ENCODE assay signal across 8 mouse cellular contexts in the genomic region with DNA sequence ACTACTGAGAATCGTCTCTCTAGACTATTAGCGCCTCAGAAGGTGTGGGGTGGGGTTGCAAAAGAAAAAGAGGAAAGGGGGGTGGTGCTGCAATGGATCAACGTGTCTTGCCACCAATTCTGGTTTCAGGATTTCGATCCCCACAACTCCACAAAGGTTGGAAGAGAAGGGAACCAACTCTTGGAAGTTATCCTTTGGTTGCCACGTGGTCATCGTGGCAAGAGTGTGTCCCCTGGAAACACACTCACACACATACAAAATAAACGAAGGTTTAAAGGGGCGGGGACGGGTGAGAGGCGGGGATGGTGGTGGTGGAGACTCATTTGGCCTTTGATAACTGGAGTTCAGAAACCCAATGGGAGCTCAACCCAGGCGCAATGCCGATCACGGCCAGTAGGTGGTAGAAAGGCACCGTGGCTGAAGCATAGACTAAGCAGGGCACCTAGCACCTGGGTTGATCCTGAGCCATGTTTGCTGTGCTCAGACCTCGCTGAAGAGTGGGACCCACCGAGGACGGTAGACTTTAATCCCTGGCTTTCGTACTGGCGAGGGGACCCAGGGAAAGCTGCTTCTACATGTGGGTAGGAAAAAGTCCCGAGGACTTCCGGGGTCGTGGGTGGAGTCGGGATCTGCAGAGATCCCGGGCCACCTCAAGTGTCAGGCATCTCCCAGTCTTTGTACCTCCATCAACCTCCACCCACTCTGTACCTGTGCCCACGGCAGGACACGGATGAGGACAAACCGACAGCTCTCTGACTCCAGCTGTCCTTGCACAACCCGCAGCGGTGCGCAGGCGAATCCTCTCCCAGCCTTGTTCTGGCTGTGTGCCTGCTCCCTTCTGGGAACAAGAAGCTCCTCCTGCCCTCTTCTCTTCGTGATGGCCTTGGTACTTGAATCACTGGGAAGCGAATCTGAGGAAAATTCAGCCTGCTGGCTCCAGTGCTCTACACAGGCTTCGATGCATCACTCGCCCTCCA. TPM values are rescaled to one million over a fixed set of nuclear protein-coding genes. Genes with fewer than 3 reads are reported as not detected.
DNase-seq lines count a peak whose midpoint lies in the region; ATAC-seq and TF ChIP-seq lines count a peak whose summit lies in the region.

No protein-coding gene starts in this region.

- H3K4me2 ChIP-seq in embryonic facial prominence, embryonic 11.5 days (ENCODE audit: low read depth, low read length) = peak overlapping the region; percentile 25
- H3K4me2 ChIP-seq in midbrain, embryonic 13.5 days (replicated peaks) = peak overlapping the region; percentile 64

- H3K4me3 ChIP-seq in embryonic facial prominence, embryonic 11.5 days (ENCODE audit: low read depth, low read length) = peak overlapping the region; percentile 28
- peak overlapping the region; percentile 44 for H3K4me3 ChIP-seq in limb, embryonic 10.5 days
- H3K4me3 ChIP-seq in midbrain, embryonic 13.5 days (replicated peaks) = peak overlapping the region; percentile 35
- H3K4me3 ChIP-seq in small intestine, adult 2 months (ENCODE audit: low read depth, low read length) = peak overlapping the region; percentile 53

- 18% methylated on average over 35 of the region's 35 CpGs for WGBS in embryonic facial prominence, embryonic 11.5 days
- 18% methylated on average over 35 of the region's 35 CpGs for WGBS in limb, embryonic 10.5 days
- 16% methylated on average over 35 of the region's 35 CpGs for WGBS in midbrain, embryonic 13.5 days
- 11% methylated on average over 35 of the region's 35 CpGs for WGBS in small intestine, adult 2 months

- peak; percentile 84 for TF ChIP-seq CTCF in small intestine, adult 2 months (IDR thresholded peaks at IDR 0.05; ENCODE audit: extremely low read depth, insufficient read length, insufficient replicate concordance, low read depth, low read length)

- peak; percentile 96 for DNase-seq in adrenal gland, postnatal 25 days
- DNase-seq in embryonic facial prominence, embryonic 11.5 days (ENCODE audit: low spot score) = peak; percentile 90
- peak; percentile 96 for DNase-seq in heart, adult 11 months
- DNase-seq in kidney, adult 18-20 months = peak; percentile 93
- peak; percentile 92 for DNase-seq in limb, embryonic 10.5 days (ENCODE audit: low spot score)

- no peak for TF ChIP-seq POLR2A in small intestine, adult 2 months (IDR thresholded peaks at IDR 0.05; ENCODE audit: low read depth, low read length)

- no peak overlapping the region for H3K27ac ChIP-seq in embryonic facial prominence, embryonic 11.5 days (replicated peaks; ENCODE audit: low read depth, low read length)
- H3K27ac ChIP-seq in limb, embryonic 10.5 days = 0 out of 2 replicates have a peak overlapping the region, but pooled peaks have one; percentile 47
- no peak overlapping the region for H3K27ac ChIP-seq in midbrain, embryonic 13.5 days
- no peak overlapping the region for H3K27ac ChIP-seq in small intestine, adult 2 months (ENCODE audit: insufficient read depth, low read depth, low read length)

- H3K27me3 ChIP-seq in embryonic facial prominence, embryonic 11.5 days (ENCODE audit: control insufficient read depth, insufficient read depth, low read length) = no peaks in the 10 kb centered on the region
- H3K27me3 ChIP-seq in limb, embryonic 10.5 days (ENCODE audit: low read depth, poor library complexity, severe bottlenecking) = peaks cover 34% of the 10 kb centered on the region
- H3K27me3 ChIP-seq in midbrain, embryonic 13.5 days = 0 out of 2 replicates have a peak, but pooled peaks cover 7% of the 10 kb centered on the region
- H3K27me3 ChIP-seq in small intestine, adult 2 months (ENCODE audit: control insufficient read depth, insufficient read depth, low read length) = no peaks in the 10 kb centered on the region

- no peaks in the 10 kb centered on the region for H3K4me1 ChIP-seq in embryonic facial prominence, embryonic 11.5 days (ENCODE audit: control insufficient read depth, insufficient read depth, low read length)
- peaks cover 7% of the 10 kb centered on the region; the same call in 1 of the 2 replicates for H3K4me1 ChIP-seq in limb, embryonic 10.5 days
- H3K4me1 ChIP-seq in midbrain, embryonic 13.5 days (replicated peaks) = peaks cover 12% of the 10 kb centered on the region
- no peaks in the 10 kb centered on the region for H3K4me1 ChIP-seq in small intestine, adult 2 months (ENCODE audit: control insufficient read depth, insufficient read depth, insufficient read length, low read length)

- peak; percentile 62; the same call in 1 of the 2 replicates for ATAC-seq in embryonic facial prominence, embryonic 11.5 days (replicated peaks; ENCODE audit: insufficient number of reproducible peaks, low FRiP score, low TSS enrichment, low read depth)
- ATAC-seq in midbrain, embryonic 13.5 days = peak; percentile 91
- no peak for ATAC-seq in activated CD4-positive, CD25-positive, alpha-beta regulatory T cell, adult 4 months

- H3K9ac ChIP-seq in embryonic facial prominence, embryonic 11.5 days (replicated peaks; ENCODE audit: low read length) = peak overlapping the region; percentile 35; the same call in 1 of the 2 replicates
- peak overlapping the region; percentile 58 for H3K9ac ChIP-seq in midbrain, embryonic 13.5 days (replicated peaks)

- no peaks in the 10 kb centered on the region for H3K36me3 ChIP-seq in embryonic facial prominence, embryonic 11.5 days (replicated peaks; ENCODE audit: control insufficient read depth, insufficient read depth, low read depth, low read length)
- no peaks in the 10 kb centered on the region for H3K36me3 ChIP-seq in limb, embryonic 10.5 days
- no peaks in the 10 kb centered on the region for H3K36me3 ChIP-seq in midbrain, embryonic 13.5 days
- no peaks in the 10 kb centered on the region for H3K36me3 ChIP-seq in small intestine, adult 2 months (ENCODE audit: control insufficient read depth, insufficient read depth, low read length)

- no peaks in the 10 kb centered on the region for H3K9me3 ChIP-seq in embryonic facial prominence, embryonic 11.5 days (replicated peaks; ENCODE audit: control insufficient read depth, low read length)
- peaks cover 2% of the 10 kb centered on the region; the same call in 1 of the 2 replicates for H3K9me3 ChIP-seq in limb, embryonic 10.5 days (replicated peaks)
- H3K9me3 ChIP-seq in midbrain, embryonic 13.5 days = no peaks in the 10 kb centered on the region

RNA-seq across cellular contexts. Expression of a gene that starts 23.2 kb away (rescaled TPM):
- not detected in 2 replicates for total RNA-seq in adrenal gland, postnatal 25 days (2021)
- polyA plus RNA-seq in embryonic facial prominence, embryonic 11.5 days (2014; fragmentation: Nextera tagmentation; extraction: Ambion mirVana) = not detected in 2 replicates
- polyA plus RNA-seq in limb, embryonic 10.5 days (2016; fragmentation: Nextera tagmentation; extraction: Ambion mirVana) = not detected in 2 replicates
- 0.24 TPM in 1 of 2 replicates, not detected in the other for polyA plus RNA-seq in midbrain, embryonic 13.5 days (2015; fragmentation: Nextera tagmentation; extraction: Ambion mirVana)
- not detected in 2 replicates for polyA plus RNA-seq in small intestine, adult 2 months (2012; rRNA removed)
- polyA plus RNA-seq in activated CD4-positive, CD25-positive, alpha-beta regulatory T cell, adult 4 months (2017; shearing (Covaris generic)) = not detected

RNA-seq across cellular contexts. Expression of a gene that starts 24.1 kb away (rescaled TPM):
- total RNA-seq in adrenal gland, postnatal 25 days (2021) = 77.1 and 111 TPM in 2 replicates
- polyA plus RNA-seq in embryonic facial prominence, embryonic 11.5 days (2014; fragmentation: Nextera tagmentation; extraction: Ambion mirVana) = 6.4 and 8.2 TPM in 2 replicates
- polyA plus RNA-seq in limb, embryonic 10.5 days (2016; fragmentation: Nextera tagmentation; extraction: Ambion mirVana) = 8.0 and 8.1 TPM in 2 replicates
- polyA plus RNA-seq in midbrain, embryonic 13.5 days (2015; fragmentation: Nextera tagmentation; extraction: Ambion mirVana) = 2.4 and 2.5 TPM in 2 replicates
- polyA plus RNA-seq in small intestine, adult 2 months (2012; rRNA removed) = 106 and 109 TPM in 2 replicates
- not detected for polyA plus RNA-seq in activated CD4-positive, CD25-positive, alpha-beta regulatory T cell, adult 4 months (2017; shearing (Covaris generic))

RNA-seq across cellular contexts. Expression of a gene that starts 59.8 kb away (rescaled TPM):
- 0.57 and 0.76 TPM in 2 replicates for total RNA-seq in adrenal gland, postnatal 25 days (2021)
- polyA plus RNA-seq in embryonic facial prominence, embryonic 11.5 days (2014; fragmentation: Nextera tagmentation; extraction: Ambion mirVana) = 0.11 and 0.31 TPM in 2 replicates
- polyA plus RNA-seq in limb, embryonic 10.5 days (2016; fragmentation: Nextera tagmentation; extraction: Ambion mirVana) = 0.18 TPM in 1 of 2 replicates, not detected in the other
- 0.41 and 0.94 TPM in 2 replicates for polyA plus RNA-seq in midbrain, embryonic 13.5 days (2015; fragmentation: Nextera tagmentation; extraction: Ambion mirVana)
- 3.3 and 3.8 TPM in 2 replicates for polyA plus RNA-seq in small intestine, adult 2 months (2012; rRNA removed)
- not detected for polyA plus RNA-seq in activated CD4-positive, CD25-positive, alpha-beta regulatory T cell, adult 4 months (2017; shearing (Covaris generic))

Comparison
In these comparisons a context has a peak if more than half of its experiments do, and no peak if none do; other contexts are left out.
1. RNA of a gene that starts 24.1 kb away (polyA plus RNA-seq): 106 to 109 TPM in small intestine, adult 2 months; 6.4 to 8.2 TPM in embryonic facial prominence, embryonic 11.5 days, 8.0 to 8.1 TPM in limb, embryonic 10.5 days, 2.4 to 2.5 TPM in midbrain, embryonic 13.5 days and not detected in activated CD4-positive, CD25-positive, alpha-beta regulatory T cell, adult 4 months; every median in the first group is over 10 times any median in the second.
2. Peak in every context shown above with its lines, with median percentiles within 50 percentile points of each other: DNase-seq and H3K4me3 ChIP-seq.